Mouse (Mus musculus) forebrain, postnatal 0 days (tissue): ENCODE measurements at regions not wholly inside any gene's neighbourhood (a gene's known extent, or its start where the extent isn't known, plus 50 kb on each side); places are given as distances from the start of the nearest gene placed in this dataset.

ENCODE experiments used
- ATAC-seq: fragments of 200-750 bp; cut with Nextera tagmentation; 2 replicates; pipeline ENCODE4 v1.8.0; 2017; ENCODE audit warnings: mild to moderate bottlenecking, moderate library complexity
- DNase-seq: peaks from one replicate; pipeline ENCODE4 v3.0.0-alpha.2; 2015
- H3K27ac ChIP-seq: fragments of 300-500 bp; sonication (generic); 2 replicates; pipeline ENCODE4 v1.5.1; 2014; ENCODE audit warnings: low read depth, mild to moderate bottlenecking, antibody characterized with exemption, low read length, moderate library complexity, mixed read lengths
- H3K27me3 ChIP-seq: fragments of 300-500 bp; sonication (generic); 2 replicates; pipeline ENCODE4 v1.6.1; 2014; ENCODE audit warnings: mild to moderate bottlenecking, low read length, mixed read lengths; ENCODE audit not compliant: insufficient read depth
- H3K36me3 ChIP-seq: fragments of 300-500 bp; sonication (generic); 2 replicates; pipeline ENCODE4 v1.6.1; 2014; ENCODE audit warnings: mild to moderate bottlenecking, moderate library complexity; ENCODE audit not compliant: insufficient read depth
- H3K4me1 ChIP-seq: fragments of 300-500 bp; sonication (generic); 2 replicates; pipeline ENCODE4 v1.6.1; 2014; ENCODE audit warnings: antibody characterized with exemption; ENCODE audit not compliant: insufficient read depth
- H3K4me2 ChIP-seq: fragments of 300-500 bp; sonication (generic); 2 replicates; pipeline ENCODE4 v1.6.1; 2014; ENCODE audit warnings: low read depth, mild to moderate bottlenecking, moderate library complexity
- H3K4me3 ChIP-seq: fragments of 300-500 bp; sonication (generic); 2 replicates; pipeline ENCODE4 v1.5.1; 2014; ENCODE audit warnings: low read depth, low read length, mixed read lengths
- H3K9ac ChIP-seq: fragments of 300-500 bp; sonication (generic); 2 replicates; pipeline ENCODE4 v1.6.1; 2014; ENCODE audit warnings: mild to moderate bottlenecking
- H3K9me3 ChIP-seq: fragments of 300-500 bp; sonication (generic); 2 replicates; pipeline ENCODE4 v1.6.1; 2016; ENCODE audit warnings: low read length
- CTCF ChIP-seq: sonication (generic); IDR thresholded peaks from 2 replicates; pipeline ENCODE4 v1.5.1; 2016; ENCODE audit warnings: antibody characterized with exemption, control low read depth, low read depth
- WGBS: fragments of 180-500 bp; shearing (Covaris S2); extraction: QIAGEN DNeasy Blood & Tissue Kit; methylation state at CpG from one replicate; pipeline ENCODE4 v1.1.7; 2014; 5-methylcytosine and 5-hydroxymethylcytosine counted together

- 31% methylated on average over 11 of the region's 11 CpGs for WGBS
- TF ChIP-seq CTCF: no peak
- Histone ChIP-seq H3K4me2 (peak overlapping the region; percentile 13), H3K27ac (peak overlapping the region; percentile 54; the same call in 1 of the 2 replicates), H3K4me3 (no peak overlapping the region), H3K36me3 (no peaks in the 10 kb centered on the region), H3K27me3 (no peaks in the 10 kb centered on the region), H3K9ac (no peak overlapping the region), H3K4me1 (no peaks in the 10 kb centered on the region), H3K9me3 (no peaks in the 10 kb centered on the region)
- DNase-seq: peak; percentile 77
- peak; percentile 95 for ATAC-seq
Observed at GRCm38 (mm10) chr13:107449598-107450179, 427.8 kb upstream of the Kif2a start.

DNA sequence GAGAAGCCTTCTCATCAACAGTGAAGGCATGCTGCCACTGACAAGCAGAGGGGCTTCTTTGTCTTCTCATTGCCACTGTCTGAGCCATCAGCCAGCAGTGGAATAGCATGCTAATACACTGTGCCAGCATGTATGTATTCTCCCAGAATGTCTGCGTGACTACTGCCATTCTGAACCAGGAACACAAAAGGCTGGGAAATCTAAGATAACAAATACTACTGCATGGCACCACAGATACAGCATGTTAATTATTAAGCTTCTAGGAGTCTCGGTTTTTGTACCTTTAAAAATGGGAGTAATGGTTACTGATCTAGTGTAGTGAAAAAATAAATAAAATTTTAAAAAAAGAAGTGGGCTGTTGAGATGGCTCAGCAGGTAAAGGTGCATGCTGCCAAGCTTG is 425.9 kb upstream of the Kif2a start:
- H3K27ac ChIP-seq: no peak overlapping the region
- TF ChIP-seq CTCF: no peak
- no peaks in the 10 kb centered on the region for H3K4me1 ChIP-seq
- ATAC-seq: no peak
- no peaks in the 10 kb centered on the region for H3K36me3 ChIP-seq
- DNase-seq: no peak
- whole genome bisulfite sequencing: 61% methylated on average over 2 of the region's 2 CpGs
- no peak overlapping the region for H3K4me2 ChIP-seq
- no peaks in the 10 kb centered on the region for H3K9me3 ChIP-seq
- H3K27me3 ChIP-seq: no peaks in the 10 kb centered on the region
- H3K4me3 ChIP-seq: no peak overlapping the region
- no peak overlapping the region for H3K9ac ChIP-seq

DNA sequence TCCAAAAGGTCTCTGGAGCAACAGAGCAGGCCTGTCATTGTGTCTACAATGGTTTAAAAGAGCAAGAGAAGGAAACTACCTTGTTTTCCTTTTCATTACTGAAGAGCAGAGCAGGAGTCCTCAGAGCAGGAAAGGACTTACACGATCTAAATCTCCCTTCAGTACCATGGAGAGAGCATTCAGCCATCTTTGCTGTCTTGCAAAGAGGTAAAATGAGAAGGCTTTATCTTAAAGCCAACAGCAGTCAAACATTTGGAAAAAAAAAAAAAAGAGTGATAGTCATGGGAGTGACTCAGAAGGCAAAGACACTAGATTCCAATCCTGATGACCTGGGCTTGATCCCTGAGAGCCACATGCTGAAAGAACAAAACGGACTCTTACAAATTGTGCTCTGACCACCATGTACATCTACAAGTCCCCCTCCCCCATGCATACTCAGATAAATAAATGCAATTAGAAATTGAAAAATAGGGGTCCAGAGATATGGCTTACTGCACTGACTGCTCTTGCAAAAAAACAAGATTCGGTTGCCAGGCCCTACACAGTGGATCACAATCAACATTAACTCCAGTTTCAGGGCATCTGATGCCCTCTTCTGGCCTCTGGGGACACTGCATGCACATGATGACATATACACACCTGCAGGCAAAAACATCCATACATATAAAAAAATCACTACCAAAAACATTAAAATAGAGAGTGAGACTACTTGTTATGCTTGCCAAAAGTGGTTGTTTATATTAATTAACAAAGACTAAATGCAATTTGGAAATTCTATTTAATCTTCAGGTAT is 397.6 kb upstream of the Kif2a start:
- ATAC-seq (no peak), DNase-seq (no peak)
- 84% methylated on average over 3 of the region's 3 CpGs for WGBS
- Histone ChIP-seq H3K27ac (no peak overlapping the region), H3K4me1 (no peaks in the 10 kb centered on the region), H3K9me3 (no peaks in the 10 kb centered on the region), H3K9ac (no peak overlapping the region), H3K4me2 (no peak overlapping the region), H3K4me3 (no peak overlapping the region), H3K36me3 (no peaks in the 10 kb centered on the region), H3K27me3 (no peaks in the 10 kb centered on the region)
- TF ChIP-seq CTCF: no peak

- H3K4me1 ChIP-seq: peaks cover 12% of the 10 kb centered on the region
- no peak overlapping the region for H3K9ac ChIP-seq
- DNase-seq: no peak
- H3K27me3 ChIP-seq: no peaks in the 10 kb centered on the region
- TF ChIP-seq CTCF: no peak
- H3K9me3 ChIP-seq: no peaks in the 10 kb centered on the region
- no peak for ATAC-seq
- no peak overlapping the region for H3K4me3 ChIP-seq
- no peaks in the 10 kb centered on the region for H3K36me3 ChIP-seq
- no peak overlapping the region for H3K4me2 ChIP-seq
- no peak overlapping the region for H3K27ac ChIP-seq
Observed at GRCm38 (mm10) chr13:107410267-107410666, 388.3 kb upstream of the Kif2a start.

- Histone ChIP-seq H3K36me3 (no peaks in the 10 kb centered on the region), H3K27me3 (no peaks in the 10 kb centered on the region), H3K4me3 (no peak overlapping the region), H3K9ac (no peak overlapping the region), H3K27ac (peak overlapping the region; percentile 52; the same call in 1 of the 2 replicates), H3K9me3 (no peaks in the 10 kb centered on the region), H3K4me1 (peaks cover 12% of the 10 kb centered on the region), H3K4me2 (peak overlapping the region; percentile 4; the same call in 1 of the 2 replicates)
- ATAC-seq (peak; percentile 78), DNase-seq (peak; percentile 61)
- TF ChIP-seq CTCF: no peak
- 10% methylated on average over 5 of the region's 5 CpGs for WGBS
Observed at GRCm38 (mm10) chr13:107407674-107408026, 385.7 kb upstream of the Kif2a start.

DNA sequence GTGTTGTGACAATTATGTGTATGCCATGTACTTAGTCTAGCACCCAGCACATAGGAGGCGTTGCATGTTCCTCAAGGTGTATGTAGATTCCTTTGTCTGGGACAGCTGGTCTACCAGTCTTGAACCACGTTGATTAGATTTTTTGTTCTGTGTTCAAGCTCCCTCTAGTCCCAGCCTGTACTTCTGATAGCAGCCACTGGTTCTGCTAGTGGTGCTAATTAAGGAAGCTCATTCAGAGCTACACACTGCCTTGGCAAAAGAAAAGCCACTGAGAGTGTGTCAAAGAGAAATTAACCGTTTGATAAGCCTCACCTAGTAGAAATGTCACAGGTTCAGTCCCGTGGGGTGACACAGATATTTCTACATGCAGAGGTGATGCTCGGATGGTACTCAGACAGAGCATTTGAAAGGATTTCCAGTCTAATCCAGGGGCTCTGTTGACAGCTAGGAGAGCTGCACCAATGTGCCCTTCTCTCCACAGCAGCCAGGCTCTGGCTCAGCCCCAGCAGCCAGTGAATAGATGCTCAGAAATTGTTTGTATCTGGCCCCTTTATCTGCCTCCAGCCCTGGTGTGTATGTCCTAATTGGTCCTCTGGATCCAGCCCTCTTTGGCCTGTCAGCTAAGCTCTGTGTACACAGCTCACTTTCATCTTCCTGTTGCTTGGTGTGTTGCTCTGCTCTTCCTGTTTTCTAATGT is 385.2 kb upstream of the Kif2a start:
- peaks cover 12% of the 10 kb centered on the region for H3K4me1 ChIP-seq
- peak overlapping the region; percentile 4; the same call in 1 of the 2 replicates for H3K4me2 ChIP-seq
- TF ChIP-seq CTCF: peak; percentile 44
- DNase-seq: peak; percentile 73
- H3K4me3 ChIP-seq: no peak overlapping the region
- no peaks in the 10 kb centered on the region for H3K9me3 ChIP-seq
- peak overlapping the region; percentile 52 for H3K27ac ChIP-seq
- WGBS: 14% methylated on average over 5 of the region's 5 CpGs
- no peak overlapping the region for H3K9ac ChIP-seq
- no peaks in the 10 kb centered on the region for H3K36me3 ChIP-seq
- peak; percentile 94 for ATAC-seq
- H3K27me3 ChIP-seq: no peaks in the 10 kb centered on the region
